Mouse (Mus musculus) midbrain, embryonic 15.5 days (tissue): ENCODE measurements around the gene Colca2. TPM values are rescaled to one million over a fixed set of nuclear protein-coding genes. Genes with fewer than 3 reads are reported as not detected.

Experiments
- ATAC-seq: fragments of 200-750 bp; cut with Nextera tagmentation; replicated peaks from 2 replicates; pipeline ENCODE4 v1.8.0; 2017; ENCODE audit warnings: moderate TSS enrichment
- H3K27ac ChIP-seq: fragments of 300-500 bp; sonication (generic); 2 replicates; pipeline ENCODE4 v1.5.1; 2015; ENCODE audit warnings: mild to moderate bottlenecking, inconsistent platforms
- H3K27me3 ChIP-seq: fragments of 300-500 bp; sonication (generic); replicated peaks from 2 replicates; pipeline ENCODE4 v1.6.1; 2015; ENCODE audit warnings: inconsistent platforms
- H3K36me3 ChIP-seq: fragments of 300-500 bp; sonication (generic); replicated peaks from 2 replicates; pipeline ENCODE4 v1.6.1; 2015; ENCODE audit warnings: inconsistent platforms
- H3K4me1 ChIP-seq: fragments of 300-500 bp; sonication (generic); 2 replicates; pipeline ENCODE4 v1.6.1; 2015; ENCODE audit warnings: inconsistent platforms
- H3K4me2 ChIP-seq: fragments of 300-500 bp; sonication (generic); 2 replicates; pipeline ENCODE4 v1.6.1; 2015; ENCODE audit warnings: inconsistent platforms, mild to moderate bottlenecking, moderate library complexity
- H3K4me3 ChIP-seq: fragments of 300-500 bp; sonication (generic); 2 replicates; pipeline ENCODE4 v1.5.1; 2015; ENCODE audit warnings: mild to moderate bottlenecking, inconsistent platforms
- H3K9ac ChIP-seq: fragments of 300-500 bp; sonication (generic); 2 replicates; pipeline ENCODE4 v1.6.1; 2015; ENCODE audit warnings: mild to moderate bottlenecking, inconsistent platforms
- H3K9me3 ChIP-seq: fragments of 300-500 bp; sonication (generic); 2 replicates; pipeline ENCODE4 v1.6.1; 2016; ENCODE audit warnings: inconsistent platforms
- WGBS: fragments of 180-500 bp; shearing (Covaris S2); methylation state at CpG from one replicate; pipeline ENCODE4 v1.1.7; 2015; ENCODE audit warnings: mixed read lengths; 5-methylcytosine and 5-hydroxymethylcytosine counted together
- polyA plus RNA-seq: library from polyadenylated mRNA; unstranded; fragments of >200 nt; fragmentation: Nextera tagmentation; extraction: Ambion mirVana; gene quantifications from 2 replicates; pipeline ENCODE4 v1.2.1, GENCODE M21; 2015

Gene Colca2
- polyA plus RNA-seq, 1 experiment from 2014 or later, result 0.57 TPM

- Histone ChIP-seq H3K4me1 (no peaks in the 10 kb centered on the region), H3K27ac (no peak overlapping the region), H3K4me2 (no peak overlapping the region), H3K9me3 (no peaks in the 10 kb centered on the region), H3K36me3 (no peaks in the 10 kb centered on the region), H3K27me3 (no peaks in the 10 kb centered on the region), H3K9ac (no peak overlapping the region), H3K4me3 (no peak overlapping the region)
- WGBS, result 60% methylated on average over 4 of the region's 4 CpGs
- ATAC-seq, result no peak
Measured at GRCm38 (mm10) chr9:51256780-51257502, 21.4 kb downstream of the Colca2 start.

GRCm38 (mm10) chr9:51238741-51239385 is 39.5 kb downstream of the Colca2 start:
- WGBS, result 54% methylated on average over 12 of the region's 12 CpGs
- no peaks in the 10 kb centered on the region for H3K27me3 ChIP-seq
- H3K27ac ChIP-seq, result peak overlapping the region; percentile 13; the same call in 1 of the 2 replicates
- no peaks in the 10 kb centered on the region for H3K9me3 ChIP-seq
- no peak overlapping the region for H3K9ac ChIP-seq
- peak; percentile 75 for ATAC-seq
- peaks cover 11% of the 10 kb centered on the region for H3K4me1 ChIP-seq
- H3K36me3 ChIP-seq, result no peaks in the 10 kb centered on the region
- H3K4me3 ChIP-seq, result no peak overlapping the region
- H3K4me2 ChIP-seq, result peak overlapping the region; percentile 14

DNA sequence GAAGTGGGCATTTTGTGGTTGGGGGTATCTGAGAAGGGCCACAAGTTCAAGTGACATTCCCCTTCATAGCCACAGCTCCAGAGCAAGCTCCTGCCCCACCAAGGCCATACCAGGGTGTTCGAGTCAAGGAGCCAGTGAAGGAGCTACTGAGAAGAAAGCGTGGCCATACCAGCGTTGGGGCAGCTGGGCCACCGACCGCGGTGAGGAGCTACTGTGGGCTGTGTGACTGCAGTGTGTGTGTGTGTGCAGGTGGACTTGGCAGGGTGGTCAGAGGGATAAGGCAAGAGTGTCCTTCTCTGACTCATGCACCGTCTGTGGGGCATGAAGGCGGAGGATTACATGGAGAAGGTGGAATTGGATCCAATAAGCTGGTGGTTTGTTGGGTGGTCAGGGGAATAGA is 46.2 kb downstream of the Colca2 start:
- no peak overlapping the region for H3K4me3 ChIP-seq
- H3K4me1 ChIP-seq, result no peaks in the 10 kb centered on the region
- no peak overlapping the region for H3K9ac ChIP-seq
- no peak for ATAC-seq
- H3K36me3 ChIP-seq, result no peaks in the 10 kb centered on the region
- no peaks in the 10 kb centered on the region for H3K27me3 ChIP-seq
- no peak overlapping the region for H3K27ac ChIP-seq
- 95% methylated on average over 8 of the region's 8 CpGs for WGBS
- no peak overlapping the region for H3K4me2 ChIP-seq
- H3K9me3 ChIP-seq, result no peaks in the 10 kb centered on the region

DNA sequence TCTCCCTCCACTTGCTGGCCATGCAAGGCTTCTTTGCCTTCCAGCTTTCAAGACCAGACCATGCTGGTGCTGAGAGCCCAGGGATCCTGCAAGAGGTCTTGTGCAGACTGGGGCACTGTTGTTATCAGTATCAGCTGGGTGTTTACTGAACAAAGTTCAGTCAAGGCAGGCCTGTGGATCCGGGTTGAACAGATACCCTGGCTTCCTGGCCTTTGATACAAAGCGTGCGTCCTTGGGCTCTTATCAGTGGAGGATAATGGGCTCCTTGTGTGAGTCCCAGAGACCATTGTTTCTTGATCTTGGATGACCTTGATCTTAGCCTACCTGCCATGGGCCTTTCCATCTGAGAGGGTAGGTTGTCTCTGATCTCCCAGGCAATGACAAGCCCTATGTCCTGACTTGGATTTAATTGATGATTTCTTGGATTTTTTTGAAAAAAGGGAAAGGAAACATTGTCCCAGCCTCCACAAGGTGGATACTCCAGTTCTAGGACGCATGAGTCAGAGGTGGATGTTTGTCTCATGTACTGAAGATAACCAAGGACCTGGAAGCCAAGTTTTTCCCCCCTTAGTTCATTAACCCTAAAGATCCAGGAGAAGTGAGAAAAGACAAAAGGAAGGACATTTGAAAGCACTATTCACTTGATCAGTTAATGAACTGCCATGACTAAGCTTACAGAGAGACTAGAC is 47.5 kb downstream of the Colca2 start:
- Histone ChIP-seq H3K27me3 (no peaks in the 10 kb centered on the region), H3K4me3 (no peak overlapping the region), H3K9ac (no peak overlapping the region), H3K36me3 (no peaks in the 10 kb centered on the region), H3K27ac (no peak overlapping the region), H3K9me3 (no peaks in the 10 kb centered on the region), H3K4me1 (no peaks in the 10 kb centered on the region), H3K4me2 (no peak overlapping the region)
- no peak for ATAC-seq
- WGBS, result 84% methylated on average over 4 of the region's 4 CpGs

- Histone ChIP-seq H3K9ac (no peak overlapping the region), H3K4me3 (no peak overlapping the region), H3K36me3 (no peaks in the 10 kb centered on the region), H3K27me3 (no peaks in the 10 kb centered on the region), H3K9me3 (no peaks in the 10 kb centered on the region), H3K27ac (no peak overlapping the region), H3K4me1 (no peaks in the 10 kb centered on the region), H3K4me2 (no peak overlapping the region)
- 85% methylated on average over 5 of the region's 5 CpGs for WGBS
- no peak for ATAC-seq
Measured at GRCm38 (mm10) chr9:51225636-51226166, 52.7 kb downstream of the Colca2 start.

Other genes starting within 250 kb of the Colca2 start
- not detected in 2 replicates for gene Btg4, start 217.7 kb downstream of the Colca2 start, polyA plus RNA-seq
- gene Layn, start 201.5 kb downstream of the Colca2 start, polyA plus RNA-seq, result 0.92 and 1.4 TPM in 2 replicates
- 0.70 and 1.2 TPM in 2 replicates for gene 4833427G06Rik, start 176.5 kb downstream of the Colca2 start, polyA plus RNA-seq
- 0.03 TPM in 1 of 2 replicates, not detected in the other for gene Gm32742, start 113.1 kb downstream of the Colca2 start, polyA plus RNA-seq
- gene Pou2af1, start 64.9 kb downstream of the Colca2 start, polyA plus RNA-seq, result 0.10 and 0.14 TPM in 2 replicates
- gene 1810046K07Rik, start 50.3 kb upstream of the Colca2 start, polyA plus RNA-seq, result not detected in 2 replicates